Mouse (Mus musculus) brain, embryonic 14.5 days (tissue): ENCODE measurements at regions not wholly inside any gene's neighbourhood (a gene's known extent, or its start where the extent isn't known, plus 50 kb on each side); places are given as distances from the start of the nearest gene placed in this dataset.
"Not testable (repeated sequence)": the region's sequence is repeated elsewhere in the genome, so short reads cannot be mapped to it uniquely, and the experiment has no call there.

Source experiments
- CTCF ChIP-seq: fragments of 200-500 bp; IDR thresholded peaks from 2 replicates; pipeline ENCODE4 v1.5.1; 2012; ENCODE audit warnings: inconsistent platforms, mild to moderate bottlenecking, moderate library complexity, borderline replicate concordance; ENCODE audit not compliant: insufficient read depth, insufficient read length; ENCODE audit errors: extremely low read depth
- POLR2A ChIP-seq: fragments of 200-500 bp; IDR thresholded peaks from 2 replicates; pipeline ENCODE4 v1.6.1; 2012; ENCODE audit warnings: mild to moderate bottlenecking, inconsistent platforms, borderline replicate concordance; ENCODE audit not compliant: poor library complexity, insufficient read depth, insufficient read length, severe bottlenecking; ENCODE audit errors: extremely low read depth

GRCm38 (mm10) chr15:34027111-34027510, 330.6 kb downstream of the 9430069I07Rik start:
- not testable (repeated sequence) for TF ChIP-seq POLR2A, CTCF
